Mouse (Mus musculus): ENCODE measurements around the gene Dppa4. TPM values are rescaled to one million over a fixed set of nuclear protein-coding genes. Genes with fewer than 3 reads are reported as not detected.

Dppa4 gene
- total RNA-seq, 2 experiments from 2014 or later = not detected

DNA sequence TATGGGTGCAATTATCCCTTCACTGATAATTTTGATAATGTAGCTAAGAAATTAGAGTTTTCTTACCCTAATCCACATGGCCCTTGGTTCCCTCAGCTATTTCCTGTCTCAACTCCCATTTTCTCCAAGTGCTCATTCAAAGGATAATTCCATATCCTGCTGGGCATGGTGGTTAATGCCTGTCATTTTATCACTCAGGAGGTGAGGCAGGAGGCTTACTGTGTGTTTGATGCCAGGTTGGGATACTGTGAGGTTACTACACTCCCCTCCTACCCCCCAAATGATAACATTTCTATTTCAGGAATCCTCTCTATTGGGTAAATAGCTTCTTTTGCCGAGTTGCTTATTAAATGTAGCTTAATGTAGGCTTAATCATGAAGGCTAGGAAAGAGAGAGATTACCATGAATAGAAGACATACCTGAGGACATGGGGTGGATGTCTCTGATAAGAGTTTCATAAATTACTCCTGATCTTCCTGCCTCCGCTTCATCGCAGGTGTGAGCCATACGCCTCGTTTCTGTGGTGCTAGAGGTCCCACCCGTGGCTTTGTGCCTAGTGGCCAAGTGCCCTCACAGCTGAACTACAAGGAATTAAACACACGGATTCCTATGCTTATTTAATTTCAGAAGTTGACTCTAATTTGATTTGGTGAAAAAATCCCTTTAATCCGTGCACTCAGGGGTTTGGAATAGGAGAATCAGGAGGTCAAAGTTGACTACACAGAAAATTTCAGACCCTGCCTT lies 40.2 kb downstream of the Dppa4 start:
- DNase-seq (ENCODE audit: low spot score) = no peak

DNA sequence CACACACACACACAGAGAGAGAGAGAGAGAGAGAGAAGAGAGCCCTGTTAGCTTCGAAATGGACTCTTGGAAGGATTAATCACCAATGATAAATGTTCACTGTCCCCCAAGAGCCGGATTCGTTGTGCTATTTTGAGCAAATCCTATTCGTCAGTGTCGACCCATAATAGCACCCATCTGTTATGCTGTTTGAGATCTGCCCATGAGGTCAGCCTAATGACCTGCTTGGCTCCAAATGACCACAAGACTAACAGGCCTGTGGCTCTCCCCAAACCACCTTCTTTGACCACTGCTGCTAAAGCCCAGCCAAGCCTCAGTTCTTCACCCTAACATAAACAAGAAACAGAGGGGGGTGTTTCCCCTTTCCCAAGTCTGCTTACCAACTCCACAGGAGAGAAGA lies 43.4 kb downstream of the Dppa4 start:
- DNase-seq (ENCODE audit: low spot score) = no peak

DNA sequence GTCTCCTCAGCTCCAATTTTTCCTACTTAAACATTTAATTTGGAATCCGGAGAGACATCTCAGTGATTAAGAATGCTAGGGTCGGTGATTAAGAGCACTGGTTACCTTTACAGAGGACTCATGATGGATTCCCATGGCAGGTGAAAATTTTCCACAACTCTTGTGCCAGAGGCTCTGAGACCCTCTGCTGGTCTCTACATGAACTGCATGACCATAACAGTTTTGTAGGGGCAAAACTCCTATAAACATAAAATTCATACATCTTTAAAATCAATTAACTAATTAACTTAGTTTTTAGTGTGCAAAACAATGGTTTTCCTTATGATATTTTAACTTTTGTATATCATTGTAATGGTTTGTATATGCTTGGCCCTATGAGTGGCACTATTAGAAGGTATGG lies 44.9 kb downstream of the Dppa4 start:
- DNase-seq (ENCODE audit: low spot score) = no peak

DNA sequence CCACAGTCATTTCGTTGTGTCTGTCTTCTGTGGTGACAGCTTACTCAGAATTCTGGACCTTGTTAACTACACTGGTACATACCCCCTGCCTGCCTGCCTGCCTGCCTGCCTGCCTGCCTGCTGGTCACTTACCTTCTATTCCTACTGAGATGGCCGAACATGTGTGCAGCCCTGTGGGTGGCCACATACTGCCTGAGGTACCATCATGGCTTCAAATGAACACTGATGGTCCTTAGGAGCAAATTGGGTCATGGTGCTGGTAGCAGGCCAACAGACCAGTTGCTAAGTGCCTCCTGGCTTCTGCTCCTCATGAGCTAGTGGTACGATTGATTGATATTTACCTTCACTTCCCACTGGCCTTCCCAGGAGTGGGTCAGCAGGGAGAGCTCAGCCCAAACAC lies 48.3 kb downstream of the Dppa4 start:
- DNase-seq (ENCODE audit: low spot score) = no peak

DNA sequence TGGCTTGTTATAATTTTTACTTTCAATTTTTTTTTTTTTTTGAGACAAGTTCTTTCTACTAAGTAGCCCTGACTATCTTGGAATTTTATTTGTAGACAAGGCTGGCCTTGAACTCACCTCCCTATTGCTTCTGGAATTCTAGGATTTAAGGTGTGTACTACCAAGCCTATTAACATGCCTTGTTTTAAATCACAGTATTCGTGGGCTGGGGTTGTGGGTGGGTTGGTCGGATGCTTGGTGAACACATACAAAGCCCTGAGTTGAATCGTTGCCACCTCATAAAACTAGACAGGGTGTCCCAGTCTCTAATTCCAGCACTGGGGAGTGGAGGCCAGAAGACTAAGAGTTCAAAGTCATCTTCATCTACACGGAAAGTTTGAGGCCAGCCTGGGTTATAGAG lies 51.8 kb downstream of the Dppa4 start:
- no peak for DNase-seq (ENCODE audit: low spot score)

Other genes with a start within 250 kb of the Dppa4 start
- gene Dppa2, start 20.2 kb downstream of the Dppa4 start, total RNA-seq (2021) = not detected
- gene Gm5485, start 128.7 kb downstream of the Dppa4 start, total RNA-seq (2021) = not detected
- under 1 TPM in 1 of 2 experiments, not detected in 1; 0.25 TPM for gene Morc1, start 147.5 kb downstream of the Dppa4 start, total RNA-seq (2021)